Mouse (Mus musculus): Measurements from ENCODE around the gene Itgb1bp2. TPM values are rescaled to one million over a fixed set of nuclear protein-coding genes. Genes with fewer than 3 reads are reported as not detected.

Gene Itgb1bp2
- 1.7 and 2.1 TPM in 2 replicates for polyA plus RNA-seq (2016; fragmentation: Nextera tagmentation; extraction: Ambion mirVana)

DNA sequence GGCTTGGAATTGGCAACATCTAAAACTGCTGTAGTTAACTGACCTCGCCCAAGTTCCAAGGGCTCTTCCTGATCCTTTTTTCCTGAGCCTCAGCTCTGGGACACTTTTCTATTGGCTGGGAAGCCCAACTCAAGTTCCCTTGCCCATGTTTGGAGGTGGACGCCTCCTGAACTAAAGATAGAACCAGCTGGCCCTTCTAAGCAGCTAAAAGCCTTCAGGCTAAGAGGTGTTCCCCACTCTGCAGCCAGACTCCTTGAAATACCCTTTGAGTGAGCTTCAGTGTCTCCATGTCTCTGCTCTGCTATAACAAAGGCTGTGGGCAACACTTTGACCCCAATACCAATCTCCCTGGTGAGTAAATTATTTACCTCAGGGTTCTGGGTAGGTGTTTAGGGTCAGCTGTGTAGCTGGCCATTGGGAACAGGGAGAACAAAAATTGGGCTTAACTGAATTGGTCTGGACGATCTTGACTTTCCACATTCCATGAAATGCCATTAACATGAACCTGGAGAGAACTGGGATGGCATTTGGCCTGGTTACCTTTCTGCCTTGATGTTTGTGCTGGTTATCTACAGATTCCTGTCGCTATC is at the start of gene Itgb1bp2:
Itgb1bp2 (plus strand) TSS at position 203 of the 590 bp plus-strand sequence.
- no peaks in the 10 kb centered on the region for H3K9me3 ChIP-seq
- no peak for DNase-seq (ENCODE audit: low spot score)
- H3K4me1 ChIP-seq (replicated peaks) = no peaks in the 10 kb centered on the region
- H3K36me3 ChIP-seq = peaks cover 93% of the 10 kb centered on the region
- 71% methylated on average over 4 of the region's 4 CpGs for WGBS
- H3K4me3 ChIP-seq = no peak within 1 kb of the TSS
- H3K27me3 ChIP-seq (ENCODE audit: insufficient read depth, poor library complexity, severe bottlenecking) = peaks cover 12% of the 10 kb centered on the region; the same call in 1 of the 2 replicates
- no peak within 1 kb of the TSS for H3K27ac ChIP-seq

DNA sequence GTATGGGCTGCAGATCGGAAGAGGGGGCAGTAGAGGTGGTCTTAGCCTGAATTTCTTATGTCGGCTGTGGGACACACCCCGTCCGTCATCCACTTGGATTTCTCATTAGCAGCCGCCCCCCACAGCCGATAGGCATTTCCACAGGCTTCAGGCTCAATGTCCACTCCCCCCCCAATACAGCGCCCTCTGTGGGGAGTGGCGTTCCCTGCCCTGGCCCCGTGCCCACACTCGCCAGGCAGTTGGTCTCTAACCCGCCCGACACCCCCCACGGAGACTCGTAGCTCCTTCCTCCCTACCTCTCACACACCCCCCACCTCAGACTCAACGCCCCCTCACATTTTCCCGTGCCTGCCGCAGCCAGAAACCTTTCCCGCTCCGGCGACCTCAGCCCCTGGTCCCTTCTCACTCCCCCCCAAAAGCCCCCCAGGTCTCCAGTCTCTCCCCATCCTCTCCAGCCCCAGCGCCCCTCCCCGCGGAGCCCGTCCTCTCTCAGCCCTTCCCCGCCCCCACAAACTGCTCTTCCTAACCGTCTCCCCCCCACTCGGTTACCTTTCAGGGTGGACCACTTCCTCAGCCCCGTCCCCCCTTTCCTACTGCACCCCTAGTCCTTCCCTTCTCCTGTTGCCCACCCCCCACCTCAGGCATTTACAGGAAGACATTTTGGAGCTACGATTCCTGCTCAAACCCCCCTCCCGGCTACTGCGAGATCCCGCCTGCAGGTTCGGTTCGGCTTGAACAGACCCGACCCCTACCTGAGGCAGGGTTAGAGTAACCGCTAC is 29.8 kb upstream of the Itgb1bp2 start:
- Histone ChIP-seq H3K27me3 (ENCODE audit: insufficient read depth, poor library complexity, severe bottlenecking) (peaks cover 29% of the 10 kb centered on the region), H3K27ac (peak overlapping the region; percentile 86), H3K4me1 (replicated peaks) (peaks cover 22% of the 10 kb centered on the region), H3K36me3 (peaks cover 25% of the 10 kb centered on the region), H3K4me3 (peak overlapping the region; percentile 65), H3K9me3 (no peaks in the 10 kb centered on the region)
- 20% methylated on average over 36 of the region's 36 CpGs for WGBS
- peak; percentile 21 for DNase-seq (ENCODE audit: low spot score)

DNA sequence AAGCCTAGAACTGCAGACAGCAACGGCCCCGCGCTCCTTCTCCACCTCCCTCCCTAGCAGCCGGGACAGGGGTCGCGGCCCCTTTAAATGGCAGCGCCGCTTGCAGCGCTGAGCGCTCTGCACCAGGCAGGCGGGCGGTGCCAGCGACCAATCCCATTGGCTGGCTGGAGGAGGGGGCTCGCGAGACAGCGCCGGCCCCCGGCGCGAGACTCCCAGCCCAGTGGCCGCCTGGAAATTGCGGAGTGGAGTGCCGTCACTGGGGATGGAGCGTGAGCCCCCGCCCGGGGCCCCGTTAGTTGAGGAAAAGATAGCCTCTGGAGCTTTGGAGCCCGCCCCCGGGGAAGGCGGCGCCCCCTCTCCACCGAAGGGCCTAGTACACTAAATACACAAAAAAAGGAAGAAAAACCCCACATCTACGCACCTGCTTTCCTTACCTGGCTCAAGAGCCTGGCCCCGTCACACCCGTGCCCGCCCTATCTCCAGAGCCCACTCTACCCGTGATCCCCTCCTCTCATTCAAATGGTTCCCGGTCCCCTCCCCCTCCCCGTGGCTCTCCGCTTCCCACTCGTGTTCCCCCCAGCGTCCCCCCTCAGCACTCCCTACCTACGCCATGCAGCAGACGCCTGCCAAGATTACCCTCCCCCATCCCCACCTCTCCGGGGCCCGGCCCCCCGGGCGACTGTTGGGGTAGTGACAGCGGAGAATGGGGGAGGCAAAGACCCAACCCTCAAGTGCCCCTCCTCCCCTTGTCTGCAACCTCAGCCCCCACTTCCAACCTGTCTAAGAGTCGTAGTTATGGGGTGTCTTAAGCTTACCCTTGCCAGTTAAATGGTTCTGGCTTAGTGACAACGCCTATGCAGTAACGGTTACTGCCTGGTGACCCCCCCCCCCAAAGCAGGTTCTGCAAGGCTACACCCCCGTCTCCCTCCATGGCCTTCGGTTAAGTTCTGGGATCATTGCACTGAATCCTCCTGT is 28.9 kb upstream of the Itgb1bp2 start:
- H3K27ac ChIP-seq = peak overlapping the region; percentile 86

DNA sequence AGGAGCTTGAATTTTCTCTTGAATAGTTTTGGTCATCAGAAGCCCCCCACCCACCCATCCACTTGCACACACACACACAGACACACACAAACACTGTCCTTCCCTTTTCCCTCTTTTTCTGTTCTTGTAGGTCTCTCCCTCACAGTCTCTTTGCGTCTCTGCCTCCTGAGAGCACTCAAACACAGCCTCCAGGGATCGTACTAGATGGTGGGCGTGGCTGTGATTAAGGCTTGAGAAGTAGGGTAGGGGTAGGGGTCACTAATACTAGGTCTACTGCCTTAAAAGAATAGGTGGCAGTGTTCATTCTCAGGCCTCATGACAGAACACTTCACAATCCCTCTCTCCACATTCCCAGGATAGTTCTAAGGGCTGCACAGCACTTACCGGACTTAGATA is 28.2 kb upstream of the Itgb1bp2 start, which contains the start of gene Zmym3:
Zmym3 (minus strand) TSS at position 150 of the 396 bp plus-strand sequence.
- WGBS = 21% methylated on average over 4 of the region's 4 CpGs
- DNase-seq (ENCODE audit: low spot score) = no peak
- Histone ChIP-seq H3K27ac (peak within 1 kb of the TSS; percentile 86), H3K9me3 (no peaks in the 10 kb centered on the region), H3K36me3 (peaks cover 11% of the 10 kb centered on the region), H3K4me3 (peak within 1 kb of the TSS; percentile 65), H3K4me1 (replicated peaks) (peaks cover 22% of the 10 kb centered on the region), H3K27me3 (ENCODE audit: insufficient read depth, poor library complexity, severe bottlenecking) (peaks cover 26% of the 10 kb centered on the region)

More for the DNA sequence above, 28.9 kb upstream of the Itgb1bp2 start:
- peak overlapping the region; percentile 65 for H3K4me3 ChIP-seq
- H3K4me1 ChIP-seq (replicated peaks) = peaks cover 22% of the 10 kb centered on the region
- H3K36me3 ChIP-seq = peaks cover 18% of the 10 kb centered on the region
- peaks cover 29% of the 10 kb centered on the region for H3K27me3 ChIP-seq (ENCODE audit: insufficient read depth, poor library complexity, severe bottlenecking)
- H3K9me3 ChIP-seq = no peaks in the 10 kb centered on the region
- DNase-seq (ENCODE audit: low spot score) = peak; percentile 86
- 13% methylated on average over 54 of the region's 54 CpGs for WGBS

DNA sequence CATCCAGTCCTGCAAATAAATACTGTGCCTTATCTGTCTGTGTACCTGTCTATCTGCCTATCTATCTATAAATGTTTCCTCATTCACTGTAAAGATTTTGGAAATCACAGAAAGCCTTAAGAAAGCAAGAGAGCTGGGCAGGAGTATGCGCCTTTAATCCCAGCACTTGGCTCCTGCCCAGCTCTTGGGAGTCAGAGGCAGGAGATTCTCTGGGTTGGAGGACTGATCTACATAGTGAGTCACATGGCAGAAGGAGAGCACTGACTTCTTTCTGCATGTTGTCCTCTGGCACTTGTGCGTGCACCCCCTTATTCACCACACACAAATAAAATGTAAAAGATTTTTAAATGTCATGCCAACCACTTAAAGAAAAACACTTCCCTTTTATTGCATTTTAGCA is 25.4 kb upstream of the Itgb1bp2 start:
- WGBS = 84% methylated on average over 2 of the region's 2 CpGs
- Histone ChIP-seq H3K36me3 (no peaks in the 10 kb centered on the region), H3K4me3 (no peak overlapping the region), H3K9me3 (no peaks in the 10 kb centered on the region), H3K27ac (no peak overlapping the region), H3K4me1 (replicated peaks) (peaks cover 15% of the 10 kb centered on the region), H3K27me3 (ENCODE audit: insufficient read depth, poor library complexity, severe bottlenecking) (peaks cover 13% of the 10 kb centered on the region)
- no peak for DNase-seq (ENCODE audit: low spot score)

DNA sequence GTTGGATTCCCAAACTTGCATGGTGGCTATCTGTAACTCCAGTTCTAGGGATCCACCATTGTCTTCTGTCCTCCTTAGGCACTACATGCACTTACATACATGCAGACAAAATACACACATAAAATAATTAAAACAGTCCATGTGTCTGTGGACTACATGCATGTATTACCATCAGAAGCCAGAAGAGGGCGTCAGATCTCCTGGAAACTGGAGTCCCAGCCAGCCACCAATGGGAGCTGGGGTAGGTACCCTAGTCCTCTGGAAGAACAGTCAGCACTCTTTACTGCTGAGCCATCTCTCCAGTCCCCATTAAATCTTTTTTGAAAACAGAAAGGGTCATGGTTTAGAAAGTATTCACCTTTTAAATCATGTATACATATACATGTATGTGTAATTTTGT is 21.1 kb upstream of the Itgb1bp2 start:
- Histone ChIP-seq H3K9me3 (no peaks in the 10 kb centered on the region), H3K36me3 (peaks cover 18% of the 10 kb centered on the region), H3K27ac (no peak overlapping the region), H3K4me3 (no peak overlapping the region), H3K27me3 (ENCODE audit: insufficient read depth, poor library complexity, severe bottlenecking) (0 out of 2 replicates have a peak, but pooled peaks cover 4% of the 10 kb centered on the region), H3K4me1 (replicated peaks) (no peaks in the 10 kb centered on the region)
- DNase-seq (ENCODE audit: low spot score) = peak; percentile 7
- 3% methylated on average over 1 of the region's 1 CpGs for WGBS

DNA sequence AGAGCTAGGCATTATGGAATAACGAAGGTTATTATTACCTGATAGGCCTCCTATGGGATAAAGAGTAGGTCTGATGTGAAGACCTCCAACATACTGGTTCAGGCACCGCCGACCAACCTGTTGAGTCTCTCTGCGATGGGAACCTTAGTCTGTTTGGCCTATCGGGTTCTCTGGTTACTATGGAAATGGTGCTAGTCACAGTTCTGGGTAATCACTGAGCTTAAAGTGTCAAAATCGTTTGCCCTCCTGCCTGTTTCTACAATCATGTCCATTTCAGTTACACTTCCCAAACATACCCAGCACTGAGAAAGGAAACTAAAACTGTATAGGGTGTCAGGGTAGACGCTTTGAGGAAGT is 20.1 kb upstream of the Itgb1bp2 start:
- peak; percentile 18 for DNase-seq (ENCODE audit: low spot score)
- Histone ChIP-seq H3K27ac (peak overlapping the region; percentile 98), H3K9me3 (no peaks in the 10 kb centered on the region), H3K36me3 (peaks cover 24% of the 10 kb centered on the region), H3K4me3 (peak overlapping the region; percentile 70), H3K4me1 (replicated peaks) (no peaks in the 10 kb centered on the region), H3K27me3 (ENCODE audit: insufficient read depth, poor library complexity, severe bottlenecking) (0 out of 2 replicates have a peak, but pooled peaks cover 4% of the 10 kb centered on the region)
- 30% methylated on average over 7 of the region's 7 CpGs for WGBS

DNA sequence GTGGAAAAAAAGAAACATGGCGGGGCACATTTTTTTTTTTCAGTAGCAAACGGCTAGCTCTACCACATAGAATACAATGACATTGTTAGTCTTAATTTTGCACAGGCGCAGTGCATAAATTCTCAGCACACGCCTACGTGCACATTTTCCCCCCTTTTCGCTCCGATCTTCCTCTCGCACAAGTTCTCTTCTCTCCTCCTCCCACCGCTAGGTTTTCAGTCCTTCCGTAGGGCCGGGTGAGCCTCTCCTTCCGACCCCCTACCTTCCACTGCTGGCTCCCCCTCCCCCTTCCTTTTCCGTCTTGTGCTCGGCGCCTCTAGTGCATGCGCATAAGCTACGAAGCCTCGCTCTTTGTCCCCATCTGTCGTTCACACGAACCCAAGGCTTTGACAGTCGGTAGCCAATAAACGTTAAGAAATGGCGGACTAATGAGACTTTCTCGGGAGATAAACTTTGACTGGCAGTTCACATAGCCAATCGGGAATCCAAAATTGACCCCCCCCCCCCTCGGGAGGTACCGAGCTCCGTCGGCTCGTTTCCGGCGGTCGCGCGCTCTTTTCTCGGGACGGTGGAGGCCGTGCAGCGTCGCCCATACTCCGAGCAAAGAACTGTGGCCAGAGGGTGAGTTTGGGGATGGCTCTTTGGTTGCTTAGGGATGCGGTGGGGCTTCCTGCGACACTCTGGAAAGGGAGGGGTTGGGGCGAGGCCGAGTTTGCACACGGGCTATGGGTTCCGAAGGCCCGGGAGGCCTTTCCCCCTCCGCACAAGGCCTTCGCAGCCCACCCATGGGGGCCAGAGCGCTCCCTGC is 19.5 kb upstream of the Itgb1bp2 start, which contains the start of gene Nono:
Nono (plus strand) TSS at position 177 of the 808 bp plus-strand sequence.
- peak; percentile 87 for DNase-seq (ENCODE audit: low spot score)
- Histone ChIP-seq H3K9me3 (no peaks in the 10 kb centered on the region), H3K4me3 (peak within 1 kb of the TSS; percentile 70), H3K27me3 (ENCODE audit: insufficient read depth, poor library complexity, severe bottlenecking) (0 out of 2 replicates have a peak, but pooled peaks cover 4% of the 10 kb centered on the region), H3K4me1 (replicated peaks) (no peaks in the 10 kb centered on the region), H3K27ac (peak within 1 kb of the TSS; percentile 98), H3K36me3 (peaks cover 28% of the 10 kb centered on the region)
- WGBS = 18% methylated on average over 51 of the region's 51 CpGs

DNA sequence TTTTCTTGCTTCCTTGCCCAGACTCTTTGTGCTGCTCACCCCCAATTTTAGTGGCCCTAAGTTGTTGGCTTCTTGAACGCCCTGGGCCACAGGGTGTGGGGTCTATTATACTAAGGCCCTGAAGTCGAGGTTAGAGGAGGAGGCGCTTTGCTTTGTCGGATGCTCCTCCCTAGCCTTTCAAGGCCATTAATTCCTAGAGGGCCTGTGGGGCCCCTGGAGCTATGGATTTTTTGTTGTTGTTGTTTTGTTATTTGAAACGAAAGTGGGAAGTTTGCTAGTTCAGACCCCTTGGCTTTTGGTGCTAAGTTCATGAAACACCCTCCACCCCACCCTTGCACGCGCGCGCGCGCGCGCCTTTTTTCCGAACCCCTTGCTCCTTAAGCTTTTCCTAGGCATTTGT is 18.9 kb upstream of the Itgb1bp2 start:
- Histone ChIP-seq H3K27ac (peak overlapping the region; percentile 98), H3K36me3 (peaks cover 33% of the 10 kb centered on the region), H3K27me3 (ENCODE audit: insufficient read depth, poor library complexity, severe bottlenecking) (0 out of 2 replicates have a peak, but pooled peaks cover 4% of the 10 kb centered on the region), H3K4me3 (peak overlapping the region; percentile 70), H3K9me3 (no peaks in the 10 kb centered on the region), H3K4me1 (replicated peaks) (no peaks in the 10 kb centered on the region)
- 21% methylated on average over 14 of the region's 14 CpGs for WGBS
- DNase-seq (ENCODE audit: low spot score) = no peak

DNA sequence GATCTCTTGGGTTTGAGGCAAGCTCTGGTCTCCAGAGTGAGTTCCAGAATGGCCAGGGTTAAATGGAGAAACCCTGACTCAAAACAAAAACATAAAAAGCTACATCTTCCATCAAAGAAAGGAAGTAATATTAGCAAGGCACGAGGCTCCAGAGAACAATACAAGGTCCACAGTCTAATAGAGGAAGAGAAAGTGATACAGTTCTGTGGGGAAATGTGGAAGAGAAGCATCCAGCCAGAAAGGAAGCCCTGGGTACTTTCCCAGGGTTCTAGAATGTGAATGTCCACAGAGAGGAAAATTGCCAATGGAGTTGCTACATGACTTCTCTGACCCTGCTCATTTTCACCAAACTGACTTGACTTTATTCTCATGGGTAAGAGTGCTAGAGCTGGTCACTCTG is 2.3 kb downstream of the Itgb1bp2 start:
- Histone ChIP-seq H3K4me3 (no peak overlapping the region), H3K27me3 (ENCODE audit: insufficient read depth, poor library complexity, severe bottlenecking) (peaks cover 12% of the 10 kb centered on the region; the same call in 1 of the 2 replicates), H3K36me3 (peaks cover 86% of the 10 kb centered on the region), H3K4me1 (replicated peaks) (no peaks in the 10 kb centered on the region), H3K27ac (no peak overlapping the region), H3K9me3 (no peaks in the 10 kb centered on the region)
- WGBS = 82% methylated on average over 1 of the region's 1 CpGs
- no peak for DNase-seq (ENCODE audit: low spot score)

DNA sequence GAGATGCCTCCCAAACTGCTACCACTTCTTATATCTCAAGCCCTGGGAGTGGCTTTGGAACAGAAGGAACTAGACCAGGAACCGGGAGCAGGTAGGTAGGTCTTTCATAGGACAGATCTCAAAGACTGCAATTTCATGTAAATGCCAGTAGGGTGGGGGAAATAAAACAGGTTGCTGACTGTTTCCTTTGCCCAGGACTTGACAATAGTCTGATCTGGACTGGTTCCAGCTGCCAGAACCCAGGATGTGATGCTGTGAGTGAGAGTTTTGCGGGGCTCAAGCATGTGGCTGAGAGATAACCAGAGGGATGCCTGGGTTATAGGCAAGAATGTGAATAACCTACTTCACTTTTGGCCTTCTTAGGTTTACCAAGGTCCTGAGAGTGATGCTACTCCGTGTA is 2.7 kb downstream of the Itgb1bp2 start:
- peaks cover 81% of the 10 kb centered on the region for H3K36me3 ChIP-seq
- no peaks in the 10 kb centered on the region for H3K4me1 ChIP-seq (replicated peaks)
- H3K4me3 ChIP-seq = no peak overlapping the region
- WGBS = 86% methylated on average over 3 of the region's 3 CpGs
- DNase-seq (ENCODE audit: low spot score) = no peak
- H3K9me3 ChIP-seq = no peaks in the 10 kb centered on the region
- no peak overlapping the region for H3K27ac ChIP-seq
- peaks cover 12% of the 10 kb centered on the region; the same call in 1 of the 2 replicates for H3K27me3 ChIP-seq (ENCODE audit: insufficient read depth, poor library complexity, severe bottlenecking)
